Mouse (Mus musculus) frontal cortex, adult (tissue): ENCODE results near the gene Ltb.

Experiments
- ATAC-seq: cut with Nextera tagmentation; 2 replicates; pipeline ENCODE4 v1.9.2; 2017; ENCODE audit warnings: mild to moderate bottlenecking, moderate library complexity, mixed read lengths; ENCODE audit not compliant: low TSS enrichment

Ltb gene

DNA sequence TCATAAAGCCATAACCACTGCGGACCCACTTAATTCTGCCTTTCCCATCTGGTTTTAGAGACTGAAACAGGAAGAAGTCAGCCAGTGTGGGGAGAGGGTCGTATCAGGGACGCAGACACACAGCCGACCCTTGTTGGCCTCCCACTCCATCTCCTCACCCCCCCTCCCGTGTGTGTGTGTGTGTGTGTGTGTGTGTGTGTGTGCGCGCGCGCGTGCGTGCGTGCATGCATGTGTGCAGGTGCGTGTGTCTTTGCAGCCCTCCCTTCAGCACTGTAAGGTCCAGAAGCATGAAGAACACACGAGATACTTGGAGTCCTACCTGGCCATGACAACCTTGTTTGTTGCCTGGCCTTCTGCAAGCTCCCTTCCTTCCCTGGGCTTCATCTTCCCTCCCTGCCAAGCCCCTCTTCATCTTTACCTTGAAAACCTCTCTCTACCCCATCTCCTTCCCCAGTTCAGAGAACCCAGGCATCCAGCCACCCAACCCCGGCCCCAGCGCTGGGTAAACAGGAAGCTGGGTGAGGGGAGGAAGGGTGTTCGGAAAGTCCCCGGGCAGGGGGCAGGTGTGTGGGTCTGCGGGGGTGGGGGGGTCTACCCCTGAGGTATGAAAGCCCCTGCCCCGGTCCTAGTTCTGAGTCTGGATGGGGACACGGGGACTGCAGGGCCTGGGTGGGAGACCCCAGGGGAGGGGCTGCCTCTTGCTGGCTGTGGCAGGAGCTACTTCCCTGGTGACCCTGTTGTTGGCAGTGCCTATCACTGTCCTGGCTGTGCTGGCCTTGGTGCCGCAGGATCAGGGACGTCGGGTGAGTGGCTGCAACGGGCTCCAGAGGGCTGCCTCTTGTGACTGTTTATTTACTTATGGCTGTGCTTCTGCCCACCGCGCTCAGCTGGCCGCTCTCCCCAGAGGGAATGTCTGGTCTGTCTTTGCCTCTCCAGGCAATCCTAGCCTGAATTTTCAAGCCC lies at the start of gene Ltb:
Ltb (plus strand) TSS at position 559 of the 963 bp plus-strand sequence.
- ATAC-seq = no peak

DNA sequence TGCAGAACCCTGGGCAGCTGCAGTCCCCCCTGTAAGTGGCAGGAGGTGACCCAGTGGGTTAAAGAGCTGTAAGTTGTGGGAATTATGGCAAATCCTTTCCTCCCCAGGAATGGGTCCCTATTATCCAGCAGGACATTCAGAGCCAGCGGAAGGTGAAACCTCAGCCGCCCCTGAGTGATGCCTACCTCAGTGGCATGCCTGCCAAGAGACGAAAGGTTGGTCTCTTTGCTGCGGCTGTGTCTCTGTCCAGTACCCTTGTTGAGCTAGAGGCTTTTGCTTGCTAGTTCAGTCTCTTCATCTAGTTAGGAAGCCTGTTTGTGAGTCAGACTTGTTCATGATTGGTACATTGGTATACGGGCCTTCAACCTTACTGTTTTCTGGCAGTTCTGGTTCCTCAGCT lies 48.1 kb upstream of the Ltb start:
- ATAC-seq = no peak

DNA sequence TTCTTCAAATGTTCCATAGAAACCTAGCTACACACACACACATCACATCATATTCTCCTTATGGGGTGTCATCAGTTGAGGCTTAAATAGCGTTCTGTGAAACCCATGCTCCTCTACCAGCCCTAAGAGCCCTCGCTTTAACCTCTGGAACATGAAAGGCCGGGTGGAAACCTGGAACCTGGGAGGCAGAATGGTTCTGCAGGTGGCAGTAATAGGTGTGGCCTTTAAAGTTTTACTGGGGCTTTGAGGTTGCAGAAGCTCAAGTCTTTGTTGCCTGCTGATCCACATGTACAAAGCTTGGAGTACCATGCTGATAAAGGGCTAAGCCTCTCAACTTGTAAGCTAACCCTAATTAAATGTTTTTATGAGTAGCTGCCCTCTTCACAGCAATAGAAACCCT lies 46.9 kb upstream of the Ltb start:
- ATAC-seq = no peak

DNA sequence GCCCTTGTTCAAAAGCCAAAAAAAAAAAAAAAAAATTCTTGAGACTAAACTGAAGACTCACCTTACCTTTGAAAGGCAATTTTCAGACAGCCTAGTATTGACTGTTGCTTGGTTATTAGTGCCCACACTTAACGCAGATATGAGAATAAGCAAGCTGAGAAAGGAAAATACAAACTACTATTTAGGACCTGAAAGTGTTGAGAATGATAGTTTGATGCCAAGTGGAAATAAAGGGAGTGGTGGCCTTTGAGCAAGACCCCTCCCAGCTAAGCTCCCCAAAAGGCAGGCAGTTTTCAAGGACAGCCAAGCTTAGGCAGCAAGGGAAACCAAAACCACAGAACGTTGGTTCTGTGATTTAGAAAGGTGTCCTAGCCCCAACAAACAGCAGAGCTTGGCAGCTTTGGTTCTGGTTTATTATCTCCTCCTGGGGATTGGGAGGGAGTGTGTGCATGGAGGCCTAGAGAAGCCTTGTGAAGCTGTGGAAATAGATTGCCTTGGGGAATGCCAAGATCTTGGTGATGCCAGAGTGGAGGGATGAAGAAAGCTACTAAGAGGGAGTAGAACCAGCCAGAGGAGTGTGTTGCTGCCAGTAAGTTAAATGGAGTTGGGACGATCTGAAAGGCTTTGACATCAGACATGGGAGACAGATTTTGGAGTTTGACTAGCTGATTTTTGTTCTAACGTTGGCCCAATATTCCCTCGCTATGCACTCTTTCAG lies 46.2 kb upstream of the Ltb start:
- ATAC-seq = peak; percentile 38; the same call in 1 of the 2 replicates

DNA sequence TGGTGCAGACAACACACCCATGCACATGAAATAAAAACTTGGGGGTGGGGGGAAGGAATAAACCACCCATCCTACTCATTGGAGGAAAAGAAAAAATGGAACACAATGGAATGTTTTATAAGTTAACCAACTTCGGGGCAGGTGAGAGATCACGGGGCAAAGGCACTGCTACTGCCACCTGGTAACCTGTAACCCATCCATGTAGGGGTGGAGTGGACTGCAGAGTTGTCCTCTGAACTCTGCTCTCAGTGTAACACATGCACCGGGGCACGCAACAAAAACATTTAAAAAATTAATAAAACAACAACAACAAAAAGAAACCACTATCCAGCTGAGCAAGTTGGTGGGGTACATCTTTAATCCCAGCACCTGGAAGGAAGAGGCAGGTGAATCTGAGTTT lies 42.1 kb upstream of the Ltb start:
- no peak for ATAC-seq

DNA sequence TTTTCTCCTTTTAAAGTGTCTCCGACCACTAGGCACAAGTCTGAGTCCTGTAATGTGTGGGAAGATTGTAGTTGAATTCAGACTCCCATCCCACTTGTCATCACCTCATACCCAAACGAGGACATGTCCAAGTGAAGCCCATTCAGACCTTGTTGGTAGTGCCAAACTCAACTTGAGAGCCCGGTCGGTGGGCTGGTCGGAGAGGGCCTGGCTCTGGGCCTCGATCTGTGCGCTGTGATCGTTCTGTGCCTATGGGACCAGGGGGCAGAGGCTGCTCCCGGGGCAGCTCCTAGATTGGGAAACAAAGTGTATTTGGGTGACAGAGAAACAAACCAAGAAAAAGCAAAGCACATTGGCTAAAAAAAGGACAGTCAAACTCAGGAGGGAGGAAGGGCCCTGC lies 41.2 kb upstream of the Ltb start:
- no peak for ATAC-seq

DNA sequence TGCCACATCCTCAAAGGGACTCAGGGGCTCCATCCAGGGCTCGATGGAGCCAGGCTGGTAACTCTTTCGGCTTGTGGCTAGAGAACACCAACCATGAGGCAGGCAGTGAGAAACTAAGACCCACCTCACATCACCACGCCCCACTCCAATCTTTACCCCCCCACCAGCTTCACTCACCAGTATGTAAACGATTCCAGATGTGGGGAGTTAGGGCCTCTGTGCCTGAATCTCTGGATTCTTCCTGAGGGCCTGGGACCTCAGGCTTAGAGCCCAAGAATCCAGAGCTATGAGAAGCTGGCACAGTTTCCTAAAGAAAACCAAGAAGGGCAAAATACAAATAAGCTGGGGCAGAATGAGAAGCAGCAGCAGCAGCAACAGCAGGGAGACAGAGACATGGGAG lies 40.3 kb upstream of the Ltb start:
- ATAC-seq = no peak

DNA sequence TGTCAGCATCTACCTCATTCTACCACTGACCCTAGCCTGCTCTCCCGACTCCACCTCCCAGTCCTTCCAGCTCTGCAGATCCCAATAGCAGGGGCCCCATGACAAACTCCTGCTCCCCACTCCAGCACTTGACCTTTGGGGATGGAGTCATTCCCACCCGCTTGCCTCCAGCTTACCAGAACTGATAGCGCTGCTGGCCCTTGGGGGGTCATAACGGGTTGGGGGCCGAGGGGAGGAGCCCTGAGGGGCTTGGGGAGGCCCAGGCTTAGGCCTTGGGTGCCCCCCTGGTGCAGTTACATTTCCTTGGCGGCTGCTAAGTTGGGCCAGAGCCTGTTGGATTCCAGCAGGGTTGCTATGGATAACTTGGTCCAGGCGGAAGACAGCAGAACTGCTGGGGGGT lies 39.6 kb upstream of the Ltb start:
- ATAC-seq = no peak

DNA sequence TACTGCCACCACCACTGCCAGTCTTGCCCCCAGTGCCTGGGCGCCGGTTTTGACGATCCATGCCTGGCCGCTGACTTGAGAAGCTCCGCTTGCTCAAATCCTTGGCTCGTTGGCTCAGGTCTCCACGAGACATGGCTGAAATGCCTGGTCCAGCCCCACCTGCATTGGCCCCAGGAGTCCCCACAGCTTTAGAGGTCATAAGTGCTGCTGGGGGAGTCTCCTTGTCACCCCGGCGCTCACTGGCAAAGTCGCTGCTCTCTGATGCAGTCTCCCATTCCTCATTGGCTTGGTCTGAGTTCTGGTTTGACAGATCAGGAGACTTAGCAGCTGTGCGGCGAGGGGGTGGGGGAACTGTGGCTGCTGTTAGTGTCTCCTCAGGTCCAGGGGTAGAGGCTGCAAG lies 38.8 kb upstream of the Ltb start:
- no peak for ATAC-seq

DNA sequence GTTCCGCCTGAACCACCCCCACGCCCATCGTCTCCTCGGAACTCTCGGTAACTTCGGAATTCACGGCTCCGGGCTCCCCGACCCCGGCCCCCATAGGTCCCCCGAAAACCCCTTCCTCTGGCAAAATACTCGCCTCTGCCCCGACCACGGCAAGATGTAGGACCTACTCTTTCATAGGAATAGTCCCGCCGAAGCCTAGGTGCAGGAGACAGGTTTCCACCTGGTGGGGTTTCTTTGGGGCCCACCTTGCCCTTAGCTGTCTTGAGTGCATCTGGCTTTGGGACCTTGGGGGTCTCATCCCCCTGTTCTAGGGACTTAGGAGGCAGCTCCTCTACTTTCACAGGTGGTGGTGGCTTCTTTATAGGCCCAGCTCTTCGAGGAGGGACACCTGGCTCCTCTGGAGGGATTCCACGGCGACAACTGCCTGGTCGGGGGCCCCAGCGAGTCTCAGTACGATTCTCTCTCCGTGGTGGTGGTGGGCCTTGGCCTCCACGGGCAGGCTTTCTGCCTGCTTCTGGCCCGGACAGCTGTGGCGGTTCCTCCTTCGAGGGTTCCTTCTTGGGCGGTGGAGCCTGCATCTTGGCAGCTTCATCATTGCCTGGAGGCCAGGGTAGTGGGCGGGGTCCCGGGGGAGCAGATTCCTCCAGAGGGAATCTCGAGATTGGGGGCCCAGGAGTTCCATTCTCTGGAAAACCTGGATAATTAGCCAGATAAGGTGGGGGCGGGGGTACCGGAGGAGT lies 37.6 kb upstream of the Ltb start:
- ATAC-seq = no peak

DNA sequence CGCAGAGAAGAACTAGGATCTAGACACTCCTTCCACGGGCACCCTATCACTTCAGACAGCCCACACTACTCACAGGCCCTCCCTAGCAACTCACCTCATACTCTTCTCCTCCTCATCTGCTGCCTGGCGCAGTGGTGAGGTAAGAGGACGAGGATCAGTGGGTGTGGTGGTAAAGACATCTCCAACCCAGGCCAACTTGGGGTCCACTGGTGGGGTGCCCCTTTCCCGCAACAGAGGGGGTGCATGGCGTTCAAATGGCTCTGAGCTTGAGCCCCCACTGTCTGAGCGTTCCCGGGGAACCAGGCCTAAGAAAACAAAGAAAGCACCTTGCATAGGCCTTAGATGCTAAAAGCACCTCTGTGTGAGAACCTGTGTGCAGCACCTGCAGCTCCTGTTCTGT lies 37.0 kb upstream of the Ltb start:
- no peak for ATAC-seq

DNA sequence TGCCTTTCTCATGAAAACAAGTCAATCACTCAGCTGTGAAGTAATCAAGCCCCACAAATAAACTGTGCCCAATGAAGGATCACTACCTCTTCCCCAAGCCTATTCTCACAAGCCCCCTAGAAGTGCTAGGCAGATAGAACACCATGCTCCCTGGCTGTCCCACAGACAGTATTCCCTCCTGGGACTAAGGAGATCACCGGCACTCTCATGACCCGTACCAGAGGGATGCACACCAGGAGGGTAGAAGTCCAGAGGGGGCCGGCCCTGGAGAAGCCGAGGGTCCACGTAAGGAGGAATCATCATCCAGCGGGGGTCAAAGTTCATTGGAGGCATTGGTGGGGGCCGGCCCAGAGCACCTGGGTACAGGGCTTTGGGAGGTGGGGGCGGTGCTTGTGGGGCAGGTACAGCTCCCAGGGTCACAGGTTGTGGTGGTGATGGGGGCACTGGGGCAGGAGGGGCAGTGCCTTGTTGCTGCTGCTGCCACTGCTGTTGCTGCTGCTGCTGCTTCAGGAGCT lies 36.5 kb upstream of the Ltb start:
- ATAC-seq = no peak

DNA sequence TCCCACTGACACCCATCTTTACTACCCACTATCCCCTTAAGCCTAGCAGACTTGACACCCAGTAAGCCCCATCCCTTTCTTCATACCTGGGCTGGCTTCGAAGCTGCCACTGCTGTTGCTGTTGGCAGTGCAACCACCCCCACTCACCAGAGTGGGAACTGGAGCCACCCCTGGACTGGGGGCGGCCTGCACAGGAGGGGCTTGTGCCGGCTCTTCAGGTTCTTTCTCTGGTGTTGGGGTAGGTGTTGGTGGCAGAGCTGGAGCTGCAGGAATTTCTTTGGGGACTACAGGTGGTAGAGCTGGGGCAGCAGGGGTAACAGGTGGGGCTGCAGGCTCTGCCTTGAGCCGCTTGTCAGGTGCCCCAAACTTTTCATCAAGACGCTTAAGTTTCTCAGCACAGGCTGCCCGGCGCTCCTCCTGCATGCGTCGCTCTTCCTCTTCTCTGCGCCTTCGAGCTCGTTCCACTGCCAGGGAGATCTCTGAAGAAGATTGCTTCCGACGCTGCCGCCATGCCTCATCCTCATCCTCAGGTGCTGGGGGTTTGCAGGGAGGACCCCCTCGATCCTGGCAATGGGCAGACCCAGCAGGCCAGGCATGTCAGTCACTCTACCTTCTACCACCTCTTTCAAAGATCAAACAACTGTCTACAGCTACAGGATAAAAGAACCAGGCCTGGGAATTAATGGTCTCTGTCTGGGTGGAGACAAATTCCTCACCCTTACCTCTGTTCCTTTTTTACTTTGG lies 35.2 kb upstream of the Ltb start:
- ATAC-seq = no peak

DNA sequence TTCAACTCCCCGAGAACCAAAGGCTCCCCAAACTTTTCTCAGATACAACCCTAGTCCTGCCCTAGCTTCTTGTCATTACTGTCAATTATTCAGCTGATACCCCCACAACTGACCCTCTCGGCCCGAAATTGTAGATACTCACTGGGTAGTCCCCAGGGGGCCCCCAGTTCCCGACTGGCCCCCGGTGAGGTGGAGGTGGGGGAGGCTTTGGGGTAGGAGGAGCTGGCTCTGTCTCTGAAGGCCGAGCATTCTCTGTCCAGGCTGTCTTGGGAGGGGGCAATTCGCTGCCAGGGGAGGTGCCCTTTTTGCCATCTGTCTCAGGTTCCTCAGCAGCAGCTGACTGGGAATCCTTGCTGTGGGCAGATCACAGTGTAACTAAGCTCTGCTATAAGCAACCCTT lies 34.6 kb upstream of the Ltb start:
- no peak for ATAC-seq

DNA sequence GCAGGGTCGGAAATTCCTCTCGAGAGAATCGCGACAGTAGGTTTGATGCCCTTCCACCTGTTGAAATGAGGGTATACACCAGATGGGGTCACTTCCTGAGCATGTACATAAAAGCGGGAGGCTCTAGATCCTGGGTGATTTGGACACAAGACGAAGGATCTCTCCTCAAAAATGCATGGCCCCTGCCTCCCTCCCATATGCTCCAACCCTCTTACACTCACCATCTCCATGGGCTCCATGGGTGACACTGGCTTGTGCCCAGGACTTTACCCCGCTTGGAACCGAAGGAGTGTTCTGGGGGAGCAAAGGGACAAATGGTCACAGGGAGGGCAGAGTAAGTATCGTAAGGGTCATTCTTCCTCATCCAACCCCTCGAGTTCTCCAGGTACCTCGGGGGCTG lies 32.8 kb upstream of the Ltb start:
- ATAC-seq = no peak

DNA sequence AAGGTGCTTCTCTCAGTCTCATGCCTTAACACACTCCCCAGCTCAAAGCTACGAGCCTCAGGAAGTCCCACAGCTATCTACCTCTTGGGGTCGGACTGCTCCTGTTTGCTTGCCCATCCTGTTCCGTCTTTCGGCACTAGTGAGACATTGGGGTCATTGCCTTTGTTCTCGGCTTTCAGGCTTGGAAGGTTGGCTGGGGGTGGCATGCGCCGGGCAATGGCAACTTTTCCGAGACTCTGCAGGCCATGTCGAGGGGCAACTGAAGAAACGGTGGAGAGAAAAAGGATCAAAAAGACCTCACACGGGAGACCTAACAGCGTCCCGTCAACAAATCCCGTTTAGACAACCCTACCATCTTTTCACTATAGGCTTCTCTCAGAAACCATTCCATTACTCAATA lies 32.1 kb upstream of the Ltb start:
- ATAC-seq = no peak

DNA sequence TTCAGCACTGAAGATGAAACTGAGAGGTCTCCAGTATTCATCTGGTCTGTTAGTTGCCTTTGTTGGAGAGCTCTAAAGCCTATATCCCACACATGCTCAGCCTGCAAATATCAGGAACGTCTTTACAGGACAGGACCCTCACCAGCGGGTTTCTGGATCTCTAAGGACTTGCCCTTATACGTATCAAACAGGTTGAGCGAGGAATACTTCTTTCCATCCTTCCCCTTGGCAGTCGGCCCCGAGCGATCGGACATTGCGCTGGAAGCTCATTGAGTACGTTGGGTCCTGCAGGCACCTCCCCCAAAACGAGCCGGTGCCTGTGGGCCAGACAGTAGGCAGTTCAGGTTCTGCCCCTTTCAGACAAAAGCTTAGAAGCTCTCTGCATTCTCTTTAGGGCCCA lies 31.5 kb upstream of the Ltb start:
- ATAC-seq = no peak

DNA sequence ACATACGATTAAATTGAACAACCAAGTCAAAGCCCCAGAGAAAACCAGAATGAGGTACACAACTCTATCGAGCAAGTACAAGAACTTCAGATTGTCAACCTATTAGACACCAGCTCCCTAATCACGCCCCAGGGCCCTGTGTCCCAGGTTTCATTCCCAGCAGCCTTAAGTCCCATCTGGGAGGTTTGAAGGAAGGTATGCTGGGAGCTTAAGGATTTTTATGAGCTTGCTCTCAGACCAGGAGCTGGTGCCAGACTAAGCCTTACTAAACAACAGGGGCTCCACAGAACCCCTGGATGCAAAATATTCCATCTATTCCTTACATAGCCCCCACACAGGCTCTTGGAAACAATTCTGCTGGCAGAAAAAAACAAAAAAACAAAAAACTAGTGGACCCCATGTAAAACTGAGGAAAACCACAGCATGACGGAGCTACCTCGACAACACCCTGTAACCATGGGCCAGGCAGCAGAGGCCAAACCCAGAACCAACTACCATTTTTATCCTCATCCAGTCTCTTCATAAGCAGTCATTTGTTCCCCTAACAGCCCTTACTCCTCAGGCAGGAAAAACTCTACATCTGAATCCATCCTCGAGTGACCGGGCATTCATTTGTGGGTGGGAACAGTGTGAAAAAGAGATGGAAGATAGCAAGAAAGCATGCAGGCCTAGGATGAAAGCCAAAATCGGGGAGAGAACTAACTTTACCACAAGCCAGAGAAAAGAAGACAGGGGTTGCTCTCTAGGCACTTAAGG lies 30.7 kb upstream of the Ltb start:
- no peak for ATAC-seq

DNA sequence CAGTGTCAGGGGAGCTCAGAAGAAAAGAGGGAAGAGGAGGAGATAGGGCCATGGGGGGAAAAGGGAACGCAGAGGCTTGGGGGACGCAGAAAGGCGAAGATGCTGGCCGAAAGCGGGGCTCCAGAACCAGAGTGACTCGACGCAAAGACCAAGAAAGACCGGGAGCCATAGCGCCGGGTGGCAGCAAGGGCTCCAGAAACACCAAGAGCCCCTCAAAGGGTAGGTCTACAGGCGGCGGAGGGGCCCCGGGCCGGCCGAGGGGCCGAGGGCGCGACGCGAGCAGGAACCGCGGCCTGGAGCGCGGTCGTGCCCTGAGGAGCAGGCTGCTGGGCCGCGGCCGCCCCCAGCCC lies 30.0 kb upstream of the Ltb start:
- ATAC-seq = no peak; the same call in 1 of the 2 replicates

DNA sequence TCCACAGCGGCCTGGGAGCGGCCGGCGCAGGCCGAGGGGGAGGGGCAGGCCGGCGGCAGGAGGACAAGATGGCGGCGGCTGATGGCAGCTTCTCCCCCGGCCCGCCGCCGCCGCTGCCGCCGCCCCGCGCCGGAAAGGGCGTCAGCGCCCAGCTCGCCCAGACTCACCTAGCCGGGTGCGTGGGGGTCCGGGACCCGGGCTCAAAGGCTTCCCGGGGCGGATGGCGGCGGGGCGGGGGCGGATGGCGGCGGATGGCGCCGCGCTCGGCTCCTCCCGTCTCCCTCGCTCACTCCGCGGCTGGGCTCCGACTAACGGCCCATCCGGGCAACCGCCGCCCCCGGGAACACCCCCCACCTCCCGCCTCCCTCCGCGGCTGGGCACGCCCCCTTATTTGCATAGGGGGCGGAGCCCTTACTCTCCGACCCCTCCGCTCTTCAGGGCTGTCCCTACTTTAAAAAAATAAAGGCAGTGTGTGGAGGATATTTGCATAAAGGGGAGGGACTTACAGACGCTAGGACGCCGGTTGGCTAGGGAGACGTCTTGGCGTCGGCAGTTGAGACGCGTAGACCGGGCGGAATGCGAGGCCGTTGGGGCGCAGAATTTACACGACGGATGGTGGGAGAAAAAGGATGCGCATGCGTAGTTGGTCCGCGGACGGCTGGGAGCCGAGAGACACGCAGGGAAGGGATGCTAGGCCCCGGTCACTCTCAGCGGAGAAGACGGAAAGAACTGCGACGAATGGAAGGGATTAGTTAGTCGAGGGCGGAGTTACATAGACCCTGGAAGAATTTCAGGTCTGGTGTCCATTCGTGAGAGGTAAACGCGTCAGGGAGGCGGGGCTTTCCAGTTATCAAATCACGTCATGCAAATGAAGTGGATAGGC lies 29.4 kb upstream of the Ltb start, which contains the start of gene Prrc2a:
Prrc2a (minus strand) TSS at position 330 of the 883 bp plus-strand sequence.
- peak; percentile 79 for ATAC-seq
